Mouse (Mus musculus): ENCODE data around the gene 1700017B05Rik.

GRCm38 (mm10) chr9:57237705-57238104, 24.7 kb downstream of the 1700017B05Rik start:
- TF ChIP-seq CTCF (IDR thresholded peaks at IDR 0.05; ENCODE audit: extremely low read depth, insufficient read length, insufficient replicate concordance, low read depth, low read length): no peak
- TF ChIP-seq POLR2A (IDR thresholded peaks at IDR 0.05; ENCODE audit: low read depth, low read length): no peak

Measured in small intestine, adult 2 months (tissue).